Mouse (Mus musculus): ENCODE data around the gene S100a16. TPM values are rescaled to one million over a fixed set of nuclear protein-coding genes. Genes with fewer than 3 reads are reported as not detected.

The S100a16 gene
- polyA plus RNA-seq, 1 experiment = 149 TPM

DNA sequence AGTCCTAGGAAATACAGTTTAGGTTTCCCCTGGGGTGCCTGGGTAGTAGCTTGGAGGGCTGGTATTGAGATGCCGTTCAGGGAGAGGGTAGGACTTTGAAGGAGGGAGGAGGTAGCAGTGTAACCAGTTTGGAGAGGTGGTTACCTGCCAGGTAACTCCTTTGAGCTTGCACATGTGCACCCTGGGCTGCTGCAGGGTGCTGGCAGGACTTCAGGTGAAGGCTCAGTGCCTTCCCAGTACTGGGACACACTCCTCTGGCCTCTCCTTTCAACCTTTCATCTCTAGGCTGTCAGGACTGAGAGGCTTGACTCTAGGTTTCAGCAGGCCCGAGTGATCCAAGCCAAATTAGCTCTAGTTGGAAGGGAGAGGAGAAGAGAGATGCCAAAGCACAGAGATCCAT is 11.0 kb upstream of the S100a16 start:
- no peak for DNase-seq
- no peak for TF ChIP-seq CTCF (IDR thresholded peaks at IDR 0.05; ENCODE audit: borderline replicate concordance, insufficient read depth, low read depth, low read length)
- TF ChIP-seq POLR2A (IDR thresholded peaks at IDR 0.05; ENCODE audit: borderline replicate concordance, insufficient read depth, low read length) = no peak
- WGBS = 74% methylated on average over 2 of the region's 2 CpGs
- Histone ChIP-seq H3K4me1 (ENCODE audit: control insufficient read depth, insufficient read depth, low read length) (no peaks in the 10 kb centered on the region), H3K27ac (ENCODE audit: insufficient read depth, low read length) (no peak overlapping the region), H3K4me3 (replicated peaks; ENCODE audit: insufficient read depth, low read depth, low read length) (no peak overlapping the region), H3K27me3 (ENCODE audit: control insufficient read depth, insufficient read depth, low read length) (no peaks in the 10 kb centered on the region)

DNA sequence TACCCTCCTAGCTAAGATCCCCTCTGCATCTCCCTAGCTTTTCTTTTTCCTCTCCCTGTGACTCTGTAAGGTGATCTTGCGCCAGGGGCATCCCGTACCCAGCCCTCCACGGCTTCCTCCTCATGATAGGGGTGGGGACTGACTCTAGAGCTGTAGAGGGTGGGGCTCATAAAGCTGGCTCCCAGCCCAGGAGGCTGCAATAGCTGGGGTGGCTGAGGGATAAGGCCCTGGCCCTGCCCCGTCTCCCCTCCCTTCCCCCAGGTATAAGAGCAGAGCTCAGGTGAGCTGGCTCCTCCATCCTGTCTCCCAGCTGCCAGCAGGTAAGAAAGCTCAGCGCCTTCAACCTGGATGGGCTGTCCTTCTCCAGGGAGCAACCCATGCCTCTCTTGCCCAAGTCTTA is 10.5 kb upstream of the S100a16 start, which contains the start of gene S100a14:
S100a14 (plus strand) TSS at position 277 of the 400 bp plus-strand sequence.
- Histone ChIP-seq H3K4me1 (ENCODE audit: control insufficient read depth, insufficient read depth, low read length) (no peaks in the 10 kb centered on the region), H3K4me3 (replicated peaks; ENCODE audit: insufficient read depth, low read depth, low read length) (no peak within 1 kb of the TSS), H3K27me3 (ENCODE audit: control insufficient read depth, insufficient read depth, low read length) (no peaks in the 10 kb centered on the region), H3K27ac (ENCODE audit: insufficient read depth, low read length) (no peak within 1 kb of the TSS)
- DNase-seq = no peak
- TF ChIP-seq POLR2A (IDR thresholded peaks at IDR 0.05; ENCODE audit: borderline replicate concordance, insufficient read depth, low read length) = no peak
- no peak for TF ChIP-seq CTCF (IDR thresholded peaks at IDR 0.05; ENCODE audit: borderline replicate concordance, insufficient read depth, low read depth, low read length)
- WGBS = 59% methylated on average over 5 of the region's 5 CpGs

DNA sequence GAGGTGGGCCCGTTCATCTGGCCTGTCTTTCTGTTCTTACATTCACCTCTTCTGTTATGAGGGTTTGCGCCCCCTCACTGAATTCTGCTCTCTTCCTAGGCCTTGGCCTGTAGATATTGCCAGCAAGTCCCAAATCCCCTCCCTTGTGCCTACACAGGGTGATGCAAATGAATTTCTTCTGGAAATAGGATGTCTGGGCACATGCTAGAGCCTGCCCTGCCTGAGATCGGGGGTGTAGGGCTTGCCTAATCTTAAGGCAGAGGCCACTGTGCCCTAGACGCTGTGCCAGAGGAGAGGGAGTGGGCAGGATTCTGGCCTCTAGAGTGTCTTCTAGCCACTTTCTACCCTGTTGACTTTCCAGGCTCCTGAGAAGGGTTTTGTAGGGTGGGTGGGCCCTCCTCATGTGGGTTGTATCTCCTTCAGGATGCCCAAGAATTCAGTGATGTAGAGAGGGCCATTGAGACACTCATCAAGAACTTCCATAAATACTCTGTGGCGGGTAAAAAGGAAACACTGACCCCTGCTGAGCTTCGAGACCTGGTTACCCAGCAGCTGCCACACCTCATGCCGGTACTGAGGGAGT is 9.7 kb upstream of the S100a16 start:
- TF ChIP-seq CTCF (IDR thresholded peaks at IDR 0.05; ENCODE audit: borderline replicate concordance, insufficient read depth, low read depth, low read length) = no peak
- no peak for TF ChIP-seq POLR2A (IDR thresholded peaks at IDR 0.05; ENCODE audit: borderline replicate concordance, insufficient read depth, low read length)

DNA sequence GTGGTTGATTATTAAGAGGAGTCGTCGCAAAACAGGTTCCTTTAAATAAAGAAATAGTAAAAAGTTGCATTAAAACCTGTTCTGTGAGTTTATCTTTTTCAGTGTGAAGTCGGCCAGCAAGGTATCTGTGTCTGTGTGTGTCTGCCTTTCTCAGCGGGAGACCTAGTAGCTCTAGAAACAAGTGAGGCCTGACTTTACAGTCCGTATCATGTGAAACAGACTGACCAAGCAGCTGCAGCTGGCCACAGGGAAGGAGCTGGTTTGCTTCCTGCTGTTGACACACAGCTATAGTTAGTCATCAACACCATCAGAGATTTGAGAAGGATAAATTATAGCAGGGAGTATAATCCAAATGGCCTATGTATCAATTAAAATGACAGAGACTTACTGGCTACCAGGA is 5.3 kb upstream of the S100a16 start:
- TF ChIP-seq POLR2A (IDR thresholded peaks at IDR 0.05; ENCODE audit: borderline replicate concordance, insufficient read depth, low read length) = no peak
- 79% methylated on average over 5 of the region's 5 CpGs for WGBS
- Histone ChIP-seq H3K4me1 (ENCODE audit: control insufficient read depth, insufficient read depth, low read length) (peaks cover 2% of the 10 kb centered on the region; the same call in 1 of the 2 replicates), H3K27me3 (ENCODE audit: control insufficient read depth, insufficient read depth, low read length) (no peaks in the 10 kb centered on the region), H3K27ac (ENCODE audit: insufficient read depth, low read length) (no peak overlapping the region), H3K4me3 (replicated peaks; ENCODE audit: insufficient read depth, low read depth, low read length) (no peak overlapping the region)
- no peak for DNase-seq

More for the DNA sequence above, 9.7 kb upstream of the S100a16 start:
- Histone ChIP-seq H3K4me3 (replicated peaks; ENCODE audit: insufficient read depth, low read depth, low read length) (no peak overlapping the region), H3K27me3 (ENCODE audit: control insufficient read depth, insufficient read depth, low read length) (no peaks in the 10 kb centered on the region), H3K4me1 (ENCODE audit: control insufficient read depth, insufficient read depth, low read length) (no peaks in the 10 kb centered on the region), H3K27ac (ENCODE audit: insufficient read depth, low read length) (no peak overlapping the region)
- DNase-seq = no peak
- WGBS = 87% methylated on average over 7 of the region's 7 CpGs

DNA sequence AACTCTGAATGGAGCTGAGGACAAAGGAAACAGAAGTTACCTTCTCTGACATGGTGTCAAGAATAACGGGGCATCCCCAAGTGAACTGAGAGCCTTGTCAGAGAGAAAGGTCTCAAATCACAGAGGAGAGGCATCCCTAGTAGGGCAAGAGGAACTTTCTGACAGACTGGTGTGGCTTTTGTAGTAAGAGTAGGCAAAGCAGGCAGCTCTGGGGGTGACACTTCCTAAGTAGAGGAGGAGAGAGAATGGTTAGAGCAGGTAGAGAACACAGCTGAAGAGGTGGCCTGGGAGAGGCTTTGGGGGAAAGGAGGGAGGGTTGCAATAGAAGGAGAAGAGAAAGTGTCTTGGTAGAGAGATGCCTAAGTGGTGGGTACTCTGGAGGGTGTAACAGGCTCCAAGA is 1.6 kb upstream of the S100a16 start:
- Histone ChIP-seq H3K4me1 (ENCODE audit: control insufficient read depth, insufficient read depth, low read length) (peaks cover 4% of the 10 kb centered on the region), H3K27me3 (ENCODE audit: control insufficient read depth, insufficient read depth, low read length) (no peaks in the 10 kb centered on the region), H3K27ac (ENCODE audit: insufficient read depth, low read length) (no peak overlapping the region), H3K4me3 (replicated peaks; ENCODE audit: insufficient read depth, low read depth, low read length) (no peak overlapping the region)
- 68% methylated on average over 1 of the region's 1 CpGs for WGBS
- TF ChIP-seq CTCF (IDR thresholded peaks at IDR 0.05; ENCODE audit: borderline replicate concordance, insufficient read depth, low read depth, low read length) = no peak
- no peak for TF ChIP-seq POLR2A (IDR thresholded peaks at IDR 0.05; ENCODE audit: borderline replicate concordance, insufficient read depth, low read length)
- no peak for DNase-seq

DNA sequence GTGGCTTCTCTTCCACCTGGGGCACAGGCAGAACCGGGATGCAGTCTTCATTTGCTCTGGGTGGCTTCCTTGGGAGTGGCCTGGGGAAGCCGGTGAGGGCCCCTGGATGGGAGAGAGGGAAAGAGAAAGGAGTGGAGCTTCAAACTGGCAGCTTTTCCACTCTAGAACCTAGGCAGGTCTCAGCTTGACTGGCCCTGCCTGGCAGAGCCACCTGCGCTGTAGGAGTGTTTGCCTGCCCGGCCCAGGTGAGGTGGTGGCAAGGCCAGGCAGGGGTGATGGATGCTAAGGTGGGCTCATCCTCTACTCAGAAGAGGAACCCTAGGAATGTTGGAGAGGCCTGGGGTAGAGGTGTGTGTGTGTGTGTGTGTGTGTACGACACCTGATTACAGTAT is 847 bp downstream of the S100a16 start:
- WGBS = 69% methylated on average over 5 of the region's 5 CpGs
- no peak for TF ChIP-seq CTCF (IDR thresholded peaks at IDR 0.05; ENCODE audit: borderline replicate concordance, insufficient read depth, low read depth, low read length)
- no peaks in the 10 kb centered on the region for H3K27me3 ChIP-seq (ENCODE audit: control insufficient read depth, insufficient read depth, low read length)
- H3K4me3 ChIP-seq (replicated peaks; ENCODE audit: insufficient read depth, low read depth, low read length) = peak overlapping the region; percentile 73
- peak in 1 of 2 experiments; percentile 33 for DNase-seq
- H3K27ac ChIP-seq (ENCODE audit: insufficient read depth, low read length) = peak overlapping the region; percentile 66
- H3K4me1 ChIP-seq (ENCODE audit: control insufficient read depth, insufficient read depth, low read length) = peaks cover 4% of the 10 kb centered on the region

DNA sequence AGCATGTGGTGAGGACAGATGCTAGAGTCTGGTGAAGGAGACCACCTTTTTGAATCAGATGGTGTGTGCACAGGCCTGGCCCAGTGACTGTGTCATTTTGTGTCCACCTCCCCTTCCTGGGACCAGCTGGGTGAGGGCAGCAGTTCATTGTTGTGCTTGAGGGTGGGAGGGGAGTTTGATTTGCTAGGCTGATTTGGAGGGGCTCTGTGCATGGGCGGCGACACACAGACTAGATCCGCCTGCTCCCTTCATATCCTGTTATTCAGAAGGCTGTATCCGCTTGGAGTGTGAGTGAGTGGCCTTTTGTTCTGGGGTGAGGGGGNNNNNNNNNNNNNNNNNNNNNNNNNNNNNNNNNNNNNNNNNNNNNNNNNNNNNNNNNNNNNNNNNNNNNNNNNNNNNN is 3.9 kb downstream of the S100a16 start:
- Histone ChIP-seq H3K4me1 (ENCODE audit: control insufficient read depth, insufficient read depth, low read length) (peaks cover 4% of the 10 kb centered on the region), H3K4me3 (replicated peaks; ENCODE audit: insufficient read depth, low read depth, low read length) (no peak overlapping the region), H3K27ac (ENCODE audit: insufficient read depth, low read length) (peak overlapping the region; percentile 72; the same call in 1 of the 2 replicates), H3K27me3 (ENCODE audit: control insufficient read depth, insufficient read depth, low read length) (no peaks in the 10 kb centered on the region)
- WGBS = 44% methylated on average over 4 of the region's 4 CpGs
- DNase-seq = peak in 1 of 2 experiments; percentile 33
- no peak for TF ChIP-seq POLR2A (IDR thresholded peaks at IDR 0.05; ENCODE audit: borderline replicate concordance, insufficient read depth, low read length)
- TF ChIP-seq CTCF (IDR thresholded peaks at IDR 0.05; ENCODE audit: borderline replicate concordance, insufficient read depth, low read depth, low read length) = no peak

DNA sequence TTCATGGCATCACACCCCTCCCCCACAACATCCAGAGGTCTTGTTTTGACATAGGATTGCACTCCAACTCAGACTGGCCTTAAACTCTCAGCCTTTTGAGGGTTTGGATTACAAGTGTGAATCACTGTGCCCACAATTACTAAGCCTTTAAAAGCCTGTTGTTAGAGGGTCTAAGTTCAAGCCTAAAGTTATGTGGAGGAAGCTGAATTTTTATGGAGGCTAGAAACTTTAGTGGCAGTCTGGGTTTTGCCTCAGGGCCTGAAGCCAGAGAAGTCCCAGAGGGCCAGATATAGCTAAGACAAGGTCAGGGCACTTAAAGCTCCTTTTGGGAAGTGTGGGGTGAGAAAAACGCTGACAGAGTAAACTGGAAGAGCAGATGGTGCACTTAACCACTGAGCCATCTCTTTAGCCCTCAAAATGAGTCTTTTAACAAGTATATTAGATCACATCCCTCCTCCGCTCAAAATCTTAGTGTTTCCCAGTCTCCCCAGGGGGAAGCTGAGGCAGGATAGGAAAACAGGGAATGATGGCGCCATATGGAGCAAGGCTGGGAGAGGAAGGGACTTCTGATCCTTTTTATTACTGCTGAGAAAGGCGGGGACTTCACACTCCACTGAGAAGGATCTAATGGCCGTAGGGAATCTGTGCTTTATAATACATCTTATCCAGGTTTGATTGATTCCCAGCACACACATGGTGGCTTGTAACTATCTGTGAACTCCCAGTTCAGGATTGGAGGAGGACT is 12.8 kb downstream of the S100a16 start:
- Histone ChIP-seq H3K27me3 (ENCODE audit: control insufficient read depth, insufficient read depth, low read length) (no peaks in the 10 kb centered on the region), H3K27ac (ENCODE audit: insufficient read depth, low read length) (no peak overlapping the region), H3K4me1 (ENCODE audit: control insufficient read depth, insufficient read depth, low read length) (no peaks in the 10 kb centered on the region), H3K4me3 (replicated peaks; ENCODE audit: insufficient read depth, low read depth, low read length) (no peak overlapping the region)
- TF ChIP-seq CTCF (IDR thresholded peaks at IDR 0.05; ENCODE audit: borderline replicate concordance, insufficient read depth, low read depth, low read length) (no peak), POLR2A (IDR thresholded peaks at IDR 0.05; ENCODE audit: borderline replicate concordance, insufficient read depth, low read length) (no peak)
- no peak for DNase-seq
- 58% methylated on average over 5 of the region's 5 CpGs for WGBS

Data from cerebellum, adult 2 months (tissue).